Mouse (Mus musculus): ENCODE measurements around the gene Nol3. TPM values are rescaled to one million over a fixed set of nuclear protein-coding genes. Genes with fewer than 3 reads are reported as not detected.

Nol3 gene
- polyA plus RNA-seq, 1 experiment from 2014 or later: 1.6 TPM

DNA sequence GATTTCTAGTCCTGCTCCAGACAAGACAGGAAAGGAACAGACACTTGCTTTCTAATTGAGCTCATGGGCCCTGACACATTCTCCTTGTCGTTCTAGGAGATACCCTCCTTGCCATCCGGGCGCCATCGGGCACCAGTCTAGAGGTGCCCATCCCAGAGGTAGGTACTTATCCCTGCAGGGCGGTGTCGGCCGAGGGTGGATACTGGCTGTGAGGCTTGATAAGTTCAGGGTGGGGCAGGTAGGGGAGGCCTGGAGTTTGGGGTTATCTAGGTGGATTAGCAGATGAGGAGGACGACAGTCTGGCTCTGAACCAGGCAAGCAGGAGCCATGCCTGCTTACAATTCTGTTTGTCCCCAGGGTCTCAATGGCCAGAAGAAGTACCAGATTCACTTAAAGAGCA, 24.0 kb downstream of the Nol3 start:
- 90% methylated on average over 8 of the region's 8 CpGs for WGBS
- Histone ChIP-seq H3K4me3 (replicated peaks) (no peak overlapping the region), H3K36me3 (peaks cover 65% of the 10 kb centered on the region), H3K4me2 (no peak overlapping the region), H3K27ac (no peak overlapping the region), H3K4me1 (replicated peaks) (peaks cover 24% of the 10 kb centered on the region), H3K9ac (replicated peaks) (no peak overlapping the region), H3K27me3 (peaks cover 5% of the 10 kb centered on the region; the same call in 1 of the 2 replicates), H3K9me3 (no peaks in the 10 kb centered on the region)
- ATAC-seq (ENCODE audit: insufficient number of reproducible peaks, insufficient read depth, low FRiP score, low TSS enrichment, low read depth): no peak

DNA sequence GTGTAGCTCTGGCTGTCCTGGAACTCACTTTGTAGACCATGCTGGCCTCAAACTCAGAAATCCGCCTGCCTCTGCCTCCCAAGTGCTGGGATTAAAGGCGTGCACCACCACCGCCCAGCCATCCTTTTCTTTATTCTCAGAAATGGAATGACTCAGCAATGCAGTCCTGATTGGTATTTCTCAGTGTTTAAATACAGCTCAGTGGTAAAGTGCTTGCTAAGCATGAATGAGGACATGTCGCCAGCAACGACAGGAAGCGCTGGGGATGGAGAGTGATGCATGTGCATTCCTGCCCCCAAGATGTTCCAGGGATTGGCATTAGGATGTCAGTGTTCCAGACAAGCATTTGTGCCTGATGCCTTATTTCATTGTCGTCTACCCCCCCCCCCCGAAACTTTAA, 27.5 kb downstream of the Nol3 start:
- no peak overlapping the region for H3K27ac ChIP-seq
- no peak overlapping the region for H3K4me3 ChIP-seq (replicated peaks)
- WGBS: 88% methylated on average over 8 of the region's 8 CpGs
- no peak for ATAC-seq (ENCODE audit: insufficient number of reproducible peaks, insufficient read depth, low FRiP score, low TSS enrichment, low read depth)
- no peak overlapping the region for H3K4me2 ChIP-seq
- H3K27me3 ChIP-seq: no peaks in the 10 kb centered on the region
- peaks cover 29% of the 10 kb centered on the region for H3K4me1 ChIP-seq (replicated peaks)
- no peak overlapping the region for H3K9ac ChIP-seq (replicated peaks)
- H3K36me3 ChIP-seq: peaks cover 83% of the 10 kb centered on the region
- no peaks in the 10 kb centered on the region for H3K9me3 ChIP-seq

DNA sequence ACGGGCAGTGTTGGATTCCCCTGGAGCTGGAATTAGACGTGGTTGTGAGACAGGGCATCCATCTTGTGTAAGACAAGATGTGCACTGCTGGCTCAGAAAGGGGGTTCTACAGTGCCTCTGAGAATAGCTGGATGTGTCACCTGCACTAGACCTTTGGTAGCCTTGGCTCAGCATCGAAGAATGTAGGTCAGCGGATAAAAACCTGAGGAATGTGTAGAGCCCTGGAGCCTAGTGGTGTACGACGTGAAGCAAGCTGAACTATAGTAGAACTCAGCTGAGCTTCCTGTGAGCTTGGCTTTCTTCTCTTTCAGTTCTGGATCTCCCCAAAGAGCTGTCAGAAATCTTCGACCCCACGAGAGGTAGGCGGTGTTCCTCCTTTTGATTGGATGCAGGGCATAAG, 27.9 kb downstream of the Nol3 start:
- 87% methylated on average over 9 of the region's 9 CpGs for WGBS
- Histone ChIP-seq H3K4me1 (replicated peaks) (peaks cover 25% of the 10 kb centered on the region), H3K27me3 (no peaks in the 10 kb centered on the region), H3K27ac (no peak overlapping the region), H3K36me3 (peaks cover 83% of the 10 kb centered on the region), H3K4me3 (replicated peaks) (no peak overlapping the region), H3K9ac (replicated peaks) (no peak overlapping the region), H3K4me2 (no peak overlapping the region), H3K9me3 (no peaks in the 10 kb centered on the region)
- no peak for ATAC-seq (ENCODE audit: insufficient number of reproducible peaks, insufficient read depth, low FRiP score, low TSS enrichment, low read depth)

DNA sequence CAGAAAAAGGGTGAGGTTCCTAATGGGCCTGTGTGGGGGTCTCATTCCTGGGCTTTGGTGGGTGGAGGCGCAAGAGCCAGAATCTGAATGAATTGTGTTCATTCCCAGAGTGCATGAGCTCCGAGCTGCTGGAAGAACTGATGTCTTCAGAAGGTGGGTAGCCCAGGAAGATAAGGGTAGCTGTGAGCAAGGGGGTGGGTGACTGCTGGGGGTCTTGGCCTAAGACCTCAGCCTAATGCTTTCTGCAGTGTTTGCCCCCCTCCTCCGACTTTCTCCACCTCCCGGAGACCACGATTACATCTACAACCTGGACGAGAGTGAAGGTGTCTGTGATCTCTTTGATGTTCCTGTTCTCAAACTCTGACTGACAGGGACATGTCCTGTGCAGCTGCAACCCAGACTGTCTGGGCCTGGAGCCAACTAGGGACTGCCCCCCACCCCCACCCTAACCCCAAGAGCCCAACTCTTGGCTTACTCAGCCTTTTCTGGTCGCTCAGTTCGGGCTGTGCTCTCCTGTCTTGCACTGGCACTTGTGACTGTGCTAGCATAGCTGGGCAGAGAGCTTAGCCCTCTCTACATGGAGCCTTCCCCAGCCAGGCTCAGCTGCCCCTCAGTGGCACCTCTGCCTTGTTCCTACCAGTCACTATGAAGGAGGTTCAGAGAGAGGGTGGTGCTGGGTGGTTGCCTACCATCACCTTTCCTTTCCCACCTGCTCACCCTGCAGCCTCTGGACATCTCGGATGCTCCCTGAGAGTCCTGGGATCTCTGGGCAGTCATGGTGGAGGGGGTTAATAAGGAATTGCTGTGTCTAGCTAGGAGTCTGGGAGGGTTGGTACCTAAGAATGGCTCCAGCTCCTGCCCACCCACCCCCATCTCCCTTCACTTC, 28.6 kb downstream of the Nol3 start:
- H3K4me1 ChIP-seq (replicated peaks): peaks cover 21% of the 10 kb centered on the region
- H3K27me3 ChIP-seq: no peaks in the 10 kb centered on the region
- no peak overlapping the region for H3K4me2 ChIP-seq
- no peak overlapping the region for H3K9ac ChIP-seq (replicated peaks)
- ATAC-seq (ENCODE audit: insufficient number of reproducible peaks, insufficient read depth, low FRiP score, low TSS enrichment, low read depth): no peak
- H3K9me3 ChIP-seq: no peaks in the 10 kb centered on the region
- H3K36me3 ChIP-seq: peaks cover 84% of the 10 kb centered on the region
- H3K27ac ChIP-seq: peak overlapping the region; percentile 56
- 69% methylated on average over 9 of the region's 9 CpGs for WGBS
- no peak overlapping the region for H3K4me3 ChIP-seq (replicated peaks)

DNA sequence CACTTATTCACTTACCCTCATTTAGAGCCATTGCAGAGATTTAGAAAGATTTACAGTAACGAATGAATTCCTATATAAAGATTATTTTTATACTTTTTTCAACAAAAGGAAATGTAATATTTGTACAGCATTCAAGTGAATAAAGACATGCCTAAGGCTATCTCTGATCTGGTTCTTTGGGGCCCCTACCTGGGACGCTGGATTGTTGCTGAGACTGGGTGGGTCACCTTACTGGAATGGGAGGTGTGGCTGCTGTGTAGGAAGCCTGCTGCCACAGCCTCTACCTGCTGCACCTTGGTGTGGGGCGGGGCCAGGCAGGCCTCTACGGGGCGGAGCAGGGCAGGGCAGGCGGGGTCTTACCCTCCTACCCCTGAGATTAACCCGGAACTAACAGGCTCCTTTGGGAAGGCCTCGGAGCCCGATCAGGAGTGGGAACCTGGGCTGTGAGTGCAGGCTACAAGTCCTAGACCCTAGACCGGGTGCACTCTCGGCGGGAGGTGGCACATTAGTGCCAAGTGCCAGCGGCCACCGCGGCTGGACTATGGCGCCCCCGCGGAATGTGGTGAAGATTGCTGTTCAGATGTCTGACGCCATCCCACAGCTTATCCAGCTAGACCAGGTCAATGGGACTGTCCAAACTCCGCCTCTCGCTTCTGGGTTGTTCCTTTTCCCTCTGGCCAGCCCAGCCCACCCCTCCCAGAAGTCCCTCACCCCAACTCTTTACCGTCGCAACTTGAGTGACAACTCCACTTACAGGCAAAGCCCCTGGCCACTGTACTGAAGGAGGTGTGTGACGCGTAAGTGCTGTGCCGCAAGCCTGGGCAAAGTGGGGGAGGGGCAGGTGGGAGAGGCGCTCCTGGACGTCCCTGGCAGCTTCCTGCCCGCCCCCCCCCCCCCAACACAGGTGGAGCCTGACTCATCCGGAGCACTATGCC, 29.5 kb downstream of the Nol3 start, which contains the start of gene Elmo3:
Elmo3 (plus strand) TSS at position 391 of the 935 bp plus-strand sequence.
- no peaks in the 10 kb centered on the region for H3K27me3 ChIP-seq
- H3K9me3 ChIP-seq: no peaks in the 10 kb centered on the region
- 9% methylated on average over 30 of the region's 30 CpGs for WGBS
- H3K4me3 ChIP-seq (replicated peaks): peak within 1 kb of the TSS; percentile 38
- peaks cover 84% of the 10 kb centered on the region for H3K36me3 ChIP-seq
- peak within 1 kb of the TSS; percentile 54 for H3K9ac ChIP-seq (replicated peaks)
- peak within 1 kb of the TSS; percentile 62 for H3K27ac ChIP-seq
- peaks cover 21% of the 10 kb centered on the region for H3K4me1 ChIP-seq (replicated peaks)
- peak; percentile 73 for ATAC-seq (ENCODE audit: insufficient number of reproducible peaks, insufficient read depth, low FRiP score, low TSS enrichment, low read depth)
- peak within 1 kb of the TSS; percentile 74 for H3K4me2 ChIP-seq

DNA sequence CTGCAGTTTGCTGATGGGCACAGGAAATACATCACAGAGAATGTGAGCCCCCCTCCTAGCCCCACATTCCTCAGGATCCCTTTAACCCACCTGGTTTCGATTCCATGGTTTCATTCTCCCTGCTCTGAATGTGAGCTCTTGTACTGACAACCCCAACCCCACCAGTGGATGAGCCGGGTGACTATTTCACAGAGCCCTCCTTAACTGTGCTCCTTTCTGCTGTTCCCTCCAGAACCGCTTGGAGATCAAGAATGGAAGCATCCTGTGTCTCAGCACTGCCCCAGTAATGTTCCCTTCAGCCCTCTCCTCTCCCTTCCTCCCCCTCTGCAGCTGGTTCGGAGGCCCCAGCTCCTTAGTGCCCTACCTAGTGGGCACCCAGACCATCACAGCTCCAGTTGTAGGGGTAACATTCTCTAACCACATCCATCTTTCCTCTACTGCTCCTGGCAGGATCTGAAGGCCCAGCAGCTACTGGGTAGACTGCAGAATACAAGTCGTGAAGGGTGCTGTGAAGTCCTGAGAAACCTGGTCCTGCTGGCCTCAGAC, 30.3 kb downstream of the Nol3 start:
- Histone ChIP-seq H3K9ac (replicated peaks) (peak overlapping the region; percentile 54), H3K4me2 (peak overlapping the region; percentile 74), H3K27me3 (no peaks in the 10 kb centered on the region), H3K27ac (peak overlapping the region; percentile 62), H3K9me3 (no peaks in the 10 kb centered on the region), H3K4me1 (replicated peaks) (peaks cover 21% of the 10 kb centered on the region), H3K36me3 (peaks cover 82% of the 10 kb centered on the region), H3K4me3 (replicated peaks) (peak overlapping the region; percentile 38)
- peak; percentile 20; the same call in 1 of the 2 replicates for ATAC-seq (ENCODE audit: insufficient number of reproducible peaks, insufficient read depth, low FRiP score, low TSS enrichment, low read depth)
- 37% methylated on average over 5 of the region's 5 CpGs for WGBS

DNA sequence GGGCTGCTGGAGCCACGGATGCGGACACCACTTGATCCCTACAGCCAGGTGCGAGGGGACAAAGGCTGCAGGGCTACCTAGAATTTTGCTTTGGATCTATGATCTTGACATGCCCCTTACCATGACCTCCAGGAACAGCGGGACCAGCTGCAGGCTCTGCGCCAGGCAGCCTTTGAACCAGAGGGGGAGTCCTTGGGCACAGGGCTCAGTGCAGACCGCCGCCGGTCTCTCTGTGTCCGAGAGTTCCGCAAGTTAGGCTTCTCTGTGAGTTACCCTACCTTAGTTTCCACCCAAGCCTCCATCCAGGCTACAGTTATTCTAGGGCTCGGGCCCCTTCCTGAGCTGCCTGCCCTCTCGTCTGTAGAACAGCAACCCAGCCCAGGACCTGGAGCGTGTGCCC, 31.7 kb downstream of the Nol3 start:
- Histone ChIP-seq H3K9ac (replicated peaks) (no peak overlapping the region), H3K4me1 (replicated peaks) (peaks cover 21% of the 10 kb centered on the region), H3K4me2 (no peak overlapping the region), H3K27ac (no peak overlapping the region), H3K4me3 (replicated peaks) (no peak overlapping the region), H3K9me3 (no peaks in the 10 kb centered on the region), H3K36me3 (peaks cover 82% of the 10 kb centered on the region), H3K27me3 (no peaks in the 10 kb centered on the region)
- no peak for ATAC-seq (ENCODE audit: insufficient number of reproducible peaks, insufficient read depth, low FRiP score, low TSS enrichment, low read depth)
- WGBS: 96% methylated on average over 13 of the region's 13 CpGs

DNA sequence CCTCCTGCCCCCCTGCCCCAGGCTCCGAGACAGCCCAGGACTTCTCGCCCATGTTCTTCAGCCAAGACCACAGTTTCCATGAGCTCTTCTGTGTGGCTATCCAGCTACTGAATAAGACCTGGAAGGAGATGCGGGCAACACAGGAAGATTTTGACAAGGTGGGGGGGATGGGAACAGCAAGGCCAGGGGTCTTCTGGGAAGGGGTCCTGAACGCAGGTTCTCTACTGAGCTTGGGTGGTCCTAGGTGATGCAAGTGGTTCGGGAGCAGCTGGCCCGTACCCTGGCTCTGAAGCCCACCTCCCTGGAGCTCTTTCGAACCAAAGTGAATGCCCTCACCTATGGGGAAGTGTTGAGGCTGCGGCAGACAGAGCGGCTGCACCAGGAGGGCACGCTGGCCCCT, 32.5 kb downstream of the Nol3 start:
- 95% methylated on average over 10 of the region's 10 CpGs for WGBS
- Histone ChIP-seq H3K4me1 (replicated peaks) (peaks cover 21% of the 10 kb centered on the region), H3K4me2 (no peak overlapping the region), H3K36me3 (peaks cover 82% of the 10 kb centered on the region), H3K9ac (replicated peaks) (no peak overlapping the region), H3K27me3 (no peaks in the 10 kb centered on the region), H3K27ac (no peak overlapping the region), H3K4me3 (replicated peaks) (no peak overlapping the region), H3K9me3 (no peaks in the 10 kb centered on the region)
- no peak for ATAC-seq (ENCODE audit: insufficient number of reproducible peaks, insufficient read depth, low FRiP score, low TSS enrichment, low read depth)

DNA sequence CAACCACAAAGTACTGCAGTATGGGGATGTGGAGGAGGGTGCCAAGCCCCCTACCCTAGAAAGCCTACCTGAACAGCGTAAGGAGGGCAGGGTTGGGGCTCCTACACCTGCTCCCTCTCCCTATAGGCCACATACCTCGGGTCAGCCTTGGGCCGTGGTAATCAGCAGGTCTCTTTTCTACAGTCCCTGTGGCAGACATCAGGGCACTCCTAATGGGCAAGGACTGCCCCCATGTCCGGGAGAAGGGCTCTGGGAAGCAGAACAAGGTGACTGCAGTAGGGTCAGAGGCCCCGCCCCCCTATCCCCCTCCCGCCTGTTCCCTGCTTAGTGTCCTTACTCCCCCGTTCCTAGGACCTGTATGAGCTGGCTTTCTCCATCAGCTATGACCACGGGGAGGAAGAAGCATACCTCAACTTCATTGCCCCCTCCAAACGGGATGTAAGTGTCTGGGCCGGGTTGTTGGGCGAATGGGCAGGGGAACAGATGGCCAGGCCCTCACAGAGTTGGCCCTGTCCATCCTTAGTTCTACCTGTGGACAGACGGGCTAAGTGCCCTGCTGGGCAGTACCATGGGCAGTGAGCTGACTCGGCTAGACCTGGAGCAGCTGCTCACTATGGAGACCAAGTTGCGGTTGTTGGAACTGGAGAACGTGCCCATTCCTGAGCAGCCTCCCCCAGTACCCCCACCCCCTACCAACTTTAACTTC, 33.4 kb downstream of the Nol3 start:
- Histone ChIP-seq H3K4me1 (replicated peaks) (peaks cover 21% of the 10 kb centered on the region), H3K9me3 (no peaks in the 10 kb centered on the region), H3K36me3 (peaks cover 82% of the 10 kb centered on the region), H3K27me3 (no peaks in the 10 kb centered on the region), H3K9ac (replicated peaks) (no peak overlapping the region), H3K4me3 (replicated peaks) (no peak overlapping the region), H3K4me2 (no peak overlapping the region), H3K27ac (no peak overlapping the region)
- ATAC-seq (ENCODE audit: insufficient number of reproducible peaks, insufficient read depth, low FRiP score, low TSS enrichment, low read depth): no peak
- 81% methylated on average over 15 of the region's 15 CpGs for WGBS

DNA sequence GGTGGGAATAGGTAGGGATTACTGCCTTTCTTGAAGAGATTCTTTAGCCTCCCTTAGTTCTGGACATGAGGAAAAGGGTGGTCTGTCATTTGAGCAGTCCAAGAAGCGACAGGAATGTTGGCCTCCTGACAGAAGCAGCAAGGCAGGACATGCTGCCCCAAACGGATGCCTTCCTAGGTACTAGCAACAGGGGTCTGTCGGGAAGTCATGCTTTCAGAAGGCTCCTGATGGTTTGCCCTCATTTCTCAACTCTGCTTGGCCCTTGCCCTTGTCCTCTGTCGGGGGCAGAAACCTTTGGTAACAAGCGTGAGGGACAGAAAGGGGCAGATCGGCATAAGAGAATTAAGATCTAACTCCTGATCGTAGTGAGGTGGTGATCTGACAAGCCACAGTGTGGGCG, 34.2 kb downstream of the Nol3 start:
- no peak for ATAC-seq (ENCODE audit: insufficient number of reproducible peaks, insufficient read depth, low FRiP score, low TSS enrichment, low read depth)
- Histone ChIP-seq H3K4me2 (no peak overlapping the region), H3K27ac (no peak overlapping the region), H3K4me1 (replicated peaks) (peaks cover 15% of the 10 kb centered on the region), H3K9ac (replicated peaks) (no peak overlapping the region), H3K9me3 (no peaks in the 10 kb centered on the region), H3K4me3 (replicated peaks) (no peak overlapping the region), H3K27me3 (no peaks in the 10 kb centered on the region), H3K36me3 (peaks cover 83% of the 10 kb centered on the region)
- 85% methylated on average over 8 of the region's 8 CpGs for WGBS
